Mouse (Mus musculus) heart, adult 10 weeks (tissue): ENCODE data around the gene Myh8. TPM values are rescaled to one million over a fixed set of nuclear protein-coding genes. Genes with fewer than 3 reads are reported as not detected.

ENCODE experiments used
- polyA plus RNA-seq: library from polyadenylated mRNA; stranded (reverse); fragments of 350-450 nt; fragmentation: Illumina TruSeq; extraction: RNeasy Lipid Tissue Mini Kit (QIAGEN cat#74804); gene quantifications from one replicate; pipeline ENCODE4 v1.2.3, GENCODE M21; 2014; ENCODE audit warnings: low read depth, low replicate concordance

Gene Myh8
- 0.08 TPM for polyA plus RNA-seq

DNA sequence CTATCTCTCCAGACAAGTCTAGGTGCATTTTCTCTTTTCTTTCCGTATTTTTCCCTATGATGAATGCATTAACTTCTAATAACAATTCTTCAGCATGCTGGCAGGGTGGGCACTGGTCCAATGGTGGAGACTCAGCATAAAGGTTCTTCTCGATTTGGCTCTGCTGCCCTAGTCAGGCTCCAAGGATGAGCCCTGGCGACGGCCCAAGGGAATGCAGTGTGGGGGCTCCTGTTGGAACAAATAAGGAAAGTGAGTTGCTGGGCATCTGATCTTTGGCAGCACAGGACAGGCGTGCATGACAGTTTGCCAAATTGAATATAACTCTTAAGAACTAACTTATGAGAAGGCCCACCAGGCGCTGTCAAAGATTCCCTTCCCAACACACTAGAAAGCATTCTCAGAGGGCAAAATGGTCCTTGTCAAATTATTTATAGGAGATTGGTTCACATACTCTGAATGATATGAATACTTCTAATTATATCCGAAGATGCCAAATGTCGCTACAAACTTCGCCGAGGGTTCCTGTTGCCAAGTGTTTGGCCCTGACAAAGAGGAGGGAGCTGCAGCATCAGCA lies at the start of gene Myh8:
TSS of gene Myh8 (plus strand) at position 524 of the 574 bp plus-strand sequence.

DNA sequence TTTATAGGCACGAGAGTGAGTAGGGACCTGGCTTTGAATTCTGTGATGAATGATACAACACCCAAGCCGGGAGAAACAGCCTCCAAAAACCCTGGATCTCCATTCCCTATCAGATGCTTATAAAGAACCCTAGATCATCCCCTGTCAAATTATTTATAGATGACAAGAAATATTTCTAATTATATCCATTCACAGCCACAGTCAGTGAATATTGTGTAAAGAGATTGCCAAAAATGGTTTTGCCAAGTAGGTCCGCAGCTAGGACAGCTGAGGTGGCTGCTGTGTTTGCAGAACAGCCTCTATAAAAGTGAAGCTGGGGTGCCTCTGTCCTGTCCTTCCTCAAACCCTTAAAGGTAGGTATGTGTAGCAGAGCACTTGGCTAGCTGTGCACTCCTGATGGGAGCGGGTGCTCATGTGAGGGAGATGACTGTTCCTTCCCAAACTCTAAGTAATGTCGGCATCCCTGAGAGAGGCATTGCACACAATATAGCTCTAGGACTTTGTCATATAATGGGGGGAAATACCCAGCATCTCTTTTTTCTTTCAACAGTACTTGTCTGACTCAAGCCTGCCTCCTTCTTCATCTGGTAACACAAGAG lies 39.3 kb upstream of the Myh8 start, which contains the start of gene Myh4:
TSS of gene Myh4 (plus strand) at position 549 of the 599 bp plus-strand sequence.

DNA sequence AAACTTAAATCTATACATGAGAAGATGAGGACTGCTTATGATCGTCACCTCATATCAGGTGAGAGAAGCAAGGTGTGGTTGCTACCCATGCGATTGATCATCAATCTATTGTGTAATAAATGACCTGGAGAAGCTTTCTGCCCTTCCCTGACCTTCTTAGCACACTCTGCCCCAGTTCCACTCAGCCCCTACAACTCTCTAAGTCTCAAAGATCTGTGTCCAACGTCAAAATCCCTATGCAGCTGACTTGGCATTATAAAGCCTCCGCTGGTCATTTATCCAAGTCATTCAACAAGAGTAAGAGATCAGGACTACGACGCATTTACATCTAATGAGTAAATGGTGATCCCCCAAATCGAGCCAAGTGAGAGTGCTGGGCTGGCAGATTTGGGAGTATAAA lies 44.4 kb downstream of the Myh8 start, which contains the start of gene Myh13:
TSS of gene Myh13 (plus strand) at position 301 of the 400 bp plus-strand sequence.

Other genes with a start within 250 kb of the Myh8 start
- gene Adprm, start 224.5 kb upstream of the Myh8 start, polyA plus RNA-seq, result 17.2 TPM
- 19.0 TPM for gene Sco1, start 224.5 kb upstream of the Myh8 start, polyA plus RNA-seq
- gene Myh3, start 198.8 kb upstream of the Myh8 start, polyA plus RNA-seq, result not detected
- not detected for gene Myh2, start 106.1 kb upstream of the Myh8 start, polyA plus RNA-seq
- not detected for gene Myh1, start 77.1 kb upstream of the Myh8 start, polyA plus RNA-seq
- gene Myh4, start 39.1 kb upstream of the Myh8 start, polyA plus RNA-seq, result not detected
- gene Myh13, start 44.5 kb downstream of the Myh8 start, polyA plus RNA-seq, result not detected
- 5.1 TPM for gene Gas7, start 178.3 kb downstream of the Myh8 start, polyA plus RNA-seq